Mouse (Mus musculus): Measurements from ENCODE around the gene Ccrl2. TPM values are rescaled to one million over a fixed set of nuclear protein-coding genes. Genes with fewer than 3 reads are reported as not detected.

Gene Ccrl2
- polyA plus RNA-seq, 1 experiment from 2014 or later, result 49.0 TPM

- Histone ChIP-seq H3K4me2 (replicated peaks; ENCODE audit: low read depth, low read length) (no peak overlapping the region), H3K9ac (replicated peaks; ENCODE audit: low read depth) (no peak overlapping the region), H3K27me3 (replicated peaks; ENCODE audit: insufficient read depth, low read length) (no peaks in the 10 kb centered on the region), H3K36me3 (ENCODE audit: insufficient read depth, low read length) (no peaks in the 10 kb centered on the region), H3K4me3 (ENCODE audit: low read depth, low read length) (no peak overlapping the region), H3K9me3 (ENCODE audit: low read length) (no peaks in the 10 kb centered on the region), H3K4me1 (ENCODE audit: insufficient read depth, low read depth, low read length) (no peaks in the 10 kb centered on the region), H3K27ac (ENCODE audit: low read length) (no peak overlapping the region)
- no peak for DNase-seq (ENCODE audit: low spot score)
- WGBS, result 27% methylated on average over 3 of the region's 3 CpGs
- no peak for ATAC-seq
- TF ChIP-seq EP300 (IDR thresholded peaks at IDR 0.05) (no peak), CTCF (IDR thresholded peaks at IDR 0.05) (no peak)
Measured at GRCm38 (mm10) chr9:111086995-111087606, 29.8 kb upstream of the Ccrl2 start.

- Histone ChIP-seq H3K4me2 (replicated peaks; ENCODE audit: low read depth, low read length) (no peak overlapping the region), H3K9ac (replicated peaks; ENCODE audit: low read depth) (no peak overlapping the region), H3K4me3 (ENCODE audit: low read depth, low read length) (no peak overlapping the region), H3K36me3 (ENCODE audit: insufficient read depth, low read length) (no peaks in the 10 kb centered on the region), H3K9me3 (ENCODE audit: low read length) (no peaks in the 10 kb centered on the region), H3K27ac (ENCODE audit: low read length) (no peak overlapping the region), H3K4me1 (ENCODE audit: insufficient read depth, low read depth, low read length) (no peaks in the 10 kb centered on the region), H3K27me3 (replicated peaks; ENCODE audit: insufficient read depth, low read length) (no peaks in the 10 kb centered on the region)
- DNase-seq (ENCODE audit: low spot score) (no peak), ATAC-seq (no peak)
- TF ChIP-seq CTCF (IDR thresholded peaks at IDR 0.05) (no peak), EP300 (IDR thresholded peaks at IDR 0.05) (no peak)
- WGBS, result 58% methylated on average over 6 of the region's 6 CpGs
Measured at GRCm38 (mm10) chr9:111086137-111086536, 28.8 kb upstream of the Ccrl2 start.

GRCm38 (mm10) chr9:111085329-111085728, 28.0 kb upstream of the Ccrl2 start:
- WGBS, result 32% methylated on average over 4 of the region's 4 CpGs
- no peaks in the 10 kb centered on the region for H3K36me3 ChIP-seq (ENCODE audit: insufficient read depth, low read length)
- H3K4me2 ChIP-seq (replicated peaks; ENCODE audit: low read depth, low read length), result no peak overlapping the region
- no peaks in the 10 kb centered on the region for H3K27me3 ChIP-seq (replicated peaks; ENCODE audit: insufficient read depth, low read length)
- no peak overlapping the region for H3K4me3 ChIP-seq (ENCODE audit: low read depth, low read length)
- no peak overlapping the region for H3K9ac ChIP-seq (replicated peaks; ENCODE audit: low read depth)
- DNase-seq (ENCODE audit: low spot score) (peak; percentile 22), ATAC-seq (peak; percentile 18; the same call in 1 of the 2 replicates)
- TF ChIP-seq CTCF (IDR thresholded peaks at IDR 0.05), result no peak
- peak; percentile 40; the same call in 1 of the 2 replicates for TF ChIP-seq EP300 (IDR thresholded peaks at IDR 0.05)
- H3K4me1 ChIP-seq (ENCODE audit: insufficient read depth, low read depth, low read length), result no peaks in the 10 kb centered on the region
- no peak overlapping the region for H3K27ac ChIP-seq (ENCODE audit: low read length)
- H3K9me3 ChIP-seq (ENCODE audit: low read length), result no peaks in the 10 kb centered on the region

GRCm38 (mm10) chr9:111081765-111082164, 24.4 kb upstream of the Ccrl2 start:
- Histone ChIP-seq H3K27ac (ENCODE audit: low read length) (no peak overlapping the region), H3K4me3 (ENCODE audit: low read depth, low read length) (no peak overlapping the region), H3K4me2 (replicated peaks; ENCODE audit: low read depth, low read length) (no peak overlapping the region), H3K36me3 (ENCODE audit: insufficient read depth, low read length) (no peaks in the 10 kb centered on the region), H3K27me3 (replicated peaks; ENCODE audit: insufficient read depth, low read length) (no peaks in the 10 kb centered on the region), H3K9ac (replicated peaks; ENCODE audit: low read depth) (no peak overlapping the region), H3K4me1 (ENCODE audit: insufficient read depth, low read depth, low read length) (no peaks in the 10 kb centered on the region), H3K9me3 (ENCODE audit: low read length) (no peaks in the 10 kb centered on the region)
- TF ChIP-seq EP300 (IDR thresholded peaks at IDR 0.05), result no peak
- TF ChIP-seq CTCF (IDR thresholded peaks at IDR 0.05), result no peak
- no peak for DNase-seq (ENCODE audit: low spot score)
- no peak for ATAC-seq
- WGBS, result 71% methylated on average over 5 of the region's 5 CpGs

GRCm38 (mm10) chr9:111080801-111081200, 23.5 kb upstream of the Ccrl2 start:
- no peak overlapping the region for H3K27ac ChIP-seq (ENCODE audit: low read length)
- no peak overlapping the region for H3K4me2 ChIP-seq (replicated peaks; ENCODE audit: low read depth, low read length)
- TF ChIP-seq EP300 (IDR thresholded peaks at IDR 0.05) (no peak), CTCF (IDR thresholded peaks at IDR 0.05) (no peak)
- no peaks in the 10 kb centered on the region for H3K27me3 ChIP-seq (replicated peaks; ENCODE audit: insufficient read depth, low read length)
- DNase-seq (ENCODE audit: low spot score), result no peak
- H3K4me1 ChIP-seq (ENCODE audit: insufficient read depth, low read depth, low read length), result no peaks in the 10 kb centered on the region
- WGBS, result 90% methylated on average over 8 of the region's 8 CpGs
- H3K36me3 ChIP-seq (ENCODE audit: insufficient read depth, low read length), result no peaks in the 10 kb centered on the region
- no peaks in the 10 kb centered on the region for H3K9me3 ChIP-seq (ENCODE audit: low read length)
- no peak overlapping the region for H3K4me3 ChIP-seq (ENCODE audit: low read depth, low read length)
- H3K9ac ChIP-seq (replicated peaks; ENCODE audit: low read depth), result no peak overlapping the region
- no peak for ATAC-seq

GRCm38 (mm10) chr9:111077745-111078144, 20.4 kb upstream of the Ccrl2 start:
- 61% methylated on average over 5 of the region's 5 CpGs for WGBS
- DNase-seq (ENCODE audit: low spot score) (no peak), ATAC-seq (no peak)
- no peaks in the 10 kb centered on the region for H3K4me1 ChIP-seq (ENCODE audit: insufficient read depth, low read depth, low read length)
- no peak overlapping the region for H3K4me2 ChIP-seq (replicated peaks; ENCODE audit: low read depth, low read length)
- H3K27me3 ChIP-seq (replicated peaks; ENCODE audit: insufficient read depth, low read length), result no peaks in the 10 kb centered on the region
- H3K36me3 ChIP-seq (ENCODE audit: insufficient read depth, low read length), result no peaks in the 10 kb centered on the region
- no peak overlapping the region for H3K27ac ChIP-seq (ENCODE audit: low read length)
- no peak overlapping the region for H3K4me3 ChIP-seq (ENCODE audit: low read depth, low read length)
- no peaks in the 10 kb centered on the region for H3K9me3 ChIP-seq (ENCODE audit: low read length)
- TF ChIP-seq EP300 (IDR thresholded peaks at IDR 0.05), result no peak
- peak; percentile 49 for TF ChIP-seq CTCF (IDR thresholded peaks at IDR 0.05)
- H3K9ac ChIP-seq (replicated peaks; ENCODE audit: low read depth), result no peak overlapping the region

GRCm38 (mm10) chr9:111072971-111073370, 15.7 kb upstream of the Ccrl2 start:
- H3K27ac ChIP-seq (ENCODE audit: low read length), result no peak overlapping the region
- H3K4me3 ChIP-seq (ENCODE audit: low read depth, low read length), result no peak overlapping the region
- ATAC-seq (no peak), DNase-seq (ENCODE audit: low spot score) (no peak)
- no peaks in the 10 kb centered on the region for H3K27me3 ChIP-seq (replicated peaks; ENCODE audit: insufficient read depth, low read length)
- TF ChIP-seq EP300 (IDR thresholded peaks at IDR 0.05), result no peak
- TF ChIP-seq CTCF (IDR thresholded peaks at IDR 0.05), result no peak
- no peaks in the 10 kb centered on the region for H3K4me1 ChIP-seq (ENCODE audit: insufficient read depth, low read depth, low read length)
- WGBS, result 70% methylated on average over 4 of the region's 4 CpGs
- no peaks in the 10 kb centered on the region for H3K36me3 ChIP-seq (ENCODE audit: insufficient read depth, low read length)
- H3K4me2 ChIP-seq (replicated peaks; ENCODE audit: low read depth, low read length), result no peak overlapping the region
- no peak overlapping the region for H3K9ac ChIP-seq (replicated peaks; ENCODE audit: low read depth)
- H3K9me3 ChIP-seq (ENCODE audit: low read length), result no peaks in the 10 kb centered on the region
